Mouse (Mus musculus): ENCODE measurements around the gene Gm43064.

GRCm38 (mm10) chr3:103791230-103792110 is 17.9 kb upstream of the Gm43064 start, which contains the start of gene Hipk1:
- TF ChIP-seq CTCF (IDR thresholded peaks at IDR 0.05; ENCODE audit: low read depth) (peak; percentile 25; the same call in 1 of the 2 replicates), EP300 (IDR thresholded peaks at IDR 0.05; ENCODE audit: low read depth) (peak; percentile 61; the same call in 1 of the 2 replicates)
